Mouse (Mus musculus): ENCODE measurements around the gene Gm14412.
"Not testable (repeated sequence)": the region's sequence is repeated elsewhere in the genome, so short reads cannot be mapped to it uniquely, and the experiment has no call there.

DNA sequence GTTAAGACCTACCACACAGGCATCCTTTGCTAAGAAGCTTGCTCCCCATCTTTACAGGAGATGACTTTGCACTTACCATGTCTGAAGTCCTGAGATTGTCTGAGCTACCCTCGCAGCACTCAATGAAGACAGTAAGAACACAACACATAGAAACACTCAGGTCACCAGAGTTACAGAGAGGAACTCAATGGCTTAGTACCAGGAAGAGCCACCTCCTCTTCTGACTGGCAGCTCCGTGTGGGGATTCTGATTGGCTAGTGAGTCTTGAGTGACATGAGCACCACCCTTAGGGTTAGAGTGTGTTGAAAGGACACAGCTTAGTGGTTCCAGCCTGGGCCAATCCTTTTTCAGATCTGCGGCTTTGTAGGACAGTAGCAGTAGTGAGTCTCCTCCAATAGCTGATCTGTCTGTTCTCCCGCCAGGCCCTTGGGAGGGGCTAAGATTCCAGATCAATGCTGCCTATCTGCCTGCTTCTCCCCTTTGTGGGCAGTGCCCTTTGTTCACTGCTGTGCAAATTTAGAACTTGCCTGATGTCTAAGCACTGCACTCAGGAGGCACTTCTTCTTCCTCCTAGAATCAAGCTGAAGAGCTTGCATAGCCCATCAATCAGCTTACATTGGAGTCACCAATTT lies 5.7 kb upstream of the Gm14412 start:
- TF ChIP-seq CTCF, POLR2A (IDR thresholded peaks at IDR 0.05; ENCODE audit: insufficient read depth, low read depth, low read length): not testable (repeated sequence)
